Mouse (Mus musculus) cerebellum, adult 2 months (tissue): ENCODE results near the gene Mtrf1.

ENCODE experiments used
- CTCF ChIP-seq: fragments of 200-500 bp; IDR thresholded peaks from 2 replicates; pipeline ENCODE4 v1.5.1; 2011; ENCODE audit warnings: low read depth, mild to moderate bottlenecking, control low read depth, low read length, moderate library complexity, borderline replicate concordance; ENCODE audit not compliant: insufficient read depth
- POLR2A ChIP-seq: fragments of 200-500 bp; IDR thresholded peaks from 2 replicates; pipeline ENCODE4 v1.6.1; 2011; ENCODE audit warnings: low read length, control low read depth, borderline replicate concordance; ENCODE audit not compliant: insufficient read depth

DNA sequence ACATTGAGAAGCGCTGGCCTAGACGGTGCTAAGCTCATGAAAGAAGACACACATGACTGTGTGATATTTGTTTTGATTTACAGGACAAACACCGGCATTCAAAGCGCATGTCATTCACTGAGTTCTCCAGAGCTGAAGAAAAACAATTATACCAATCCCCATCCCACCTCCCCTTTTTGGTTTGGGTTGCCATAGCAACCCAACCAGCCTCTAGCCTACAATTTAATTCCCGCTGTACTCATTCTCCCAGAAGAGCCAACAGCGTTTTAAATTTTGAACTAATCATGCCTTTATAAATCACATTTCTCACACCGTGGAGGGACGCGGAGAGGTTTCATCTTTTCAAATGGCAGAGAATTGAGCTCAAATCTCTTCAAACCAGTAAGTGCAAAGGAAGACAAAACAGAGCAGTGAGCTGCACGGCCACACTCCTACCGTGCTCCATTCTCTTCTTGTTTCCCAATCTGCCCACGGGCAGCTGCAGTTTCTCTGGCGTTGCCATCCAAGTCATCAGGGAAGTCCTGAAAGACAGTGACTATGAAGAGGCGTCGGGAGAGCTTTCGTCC is 47.6 kb downstream of the Mtrf1 start:
- TF ChIP-seq POLR2A (no peak), CTCF (no peak)
